In the genomic region with DNA sequence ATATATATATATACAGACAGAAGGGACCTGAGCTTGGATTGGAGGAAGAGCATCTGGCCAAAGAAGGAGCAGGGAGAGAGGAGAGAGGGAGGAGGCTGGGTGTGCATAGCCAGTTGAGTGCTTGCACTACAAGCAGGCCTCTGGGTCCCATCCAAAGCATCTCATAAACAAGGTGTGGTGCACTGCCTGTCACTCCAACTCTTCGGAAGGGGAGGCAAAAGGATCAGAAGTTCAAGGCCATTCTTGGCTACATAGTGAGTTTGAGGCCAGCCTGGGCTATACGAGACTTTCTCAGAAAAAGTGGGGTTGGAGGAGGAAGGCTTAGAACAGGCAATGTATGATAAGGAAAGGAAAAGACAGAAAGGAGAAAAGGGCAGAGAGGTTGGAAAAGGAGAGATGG, we compare ENCODE assay signal across 22 mouse cellular contexts. TPM values are rescaled to one million over a fixed set of nuclear protein-coding genes. Genes with fewer than 3 reads are reported as not detected.
"Had no signal": no experiment of that assay in that cellular context is flagged by ENCODE, and none has a peak within 500 bp of the region (broad histone marks: within the 10 kb centered on the region; RNA-seq: fewer than 3 reads in every experiment).

No protein-coding gene starts in this region.

- H3K9me3 ChIP-seq: liver, embryonic 15.5 days; lung, embryonic 15.5 days; megakaryocyte, embryonic 14.5 days; midbrain, embryonic 13.5 days; midbrain, embryonic 15.5 days; neural tube, embryonic 13.5 days; neural tube, embryonic 15.5 days had no signal

- H3K36me3 ChIP-seq: liver, embryonic 15.5 days; lung, embryonic 15.5 days; midbrain, embryonic 13.5 days; midbrain, embryonic 15.5 days; neural tube, embryonic 13.5 days; neural tube, embryonic 15.5 days had no signal

- DNase-seq: liver, postnatal 0 days; lung, adult 2 months; lung, postnatal 14 days; lung, postnatal 36 days; retina, postnatal 1 day; right cerebral cortex, adult 18-20 months; right cerebral cortex, postnatal 25 days; right cerebral cortex, postnatal 4 days; spleen, adult 18-20 months; thymus, adult 18-20 months; thymus, postnatal 14 days; thymus, postnatal 36 days had no signal

- H3K4me2 ChIP-seq: liver, embryonic 15.5 days; lung, embryonic 15.5 days; midbrain, embryonic 11.5 days; midbrain, embryonic 13.5 days; midbrain, embryonic 15.5 days; neural tube, embryonic 13.5 days; neural tube, embryonic 15.5 days had no signal

- H3K9ac ChIP-seq: liver, embryonic 15.5 days; liver, postnatal 0 days; lung, embryonic 15.5 days; midbrain, embryonic 13.5 days; midbrain, embryonic 15.5 days; neural tube, embryonic 13.5 days; neural tube, embryonic 15.5 days had no signal

- H3K4me1 ChIP-seq: lung, embryonic 15.5 days; midbrain, embryonic 13.5 days; midbrain, embryonic 15.5 days; neural tube, embryonic 13.5 days; neural tube, embryonic 15.5 days had no signal

- H3K27ac ChIP-seq: liver, embryonic 15.5 days; lung, embryonic 15.5 days; midbrain, embryonic 13.5 days; midbrain, embryonic 15.5 days; neural tube, embryonic 13.5 days; neural tube, embryonic 15.5 days had no signal

- H3K27me3 ChIP-seq: liver, embryonic 15.5 days; lung, embryonic 15.5 days; midbrain, embryonic 13.5 days; midbrain, embryonic 15.5 days; neural tube, embryonic 13.5 days; neural tube, embryonic 15.5 days had no signal

- H3K4me3 ChIP-seq: liver, embryonic 15.5 days; lung, embryonic 15.5 days; megakaryocyte, embryonic 14.5 days; midbrain, embryonic 13.5 days; midbrain, embryonic 15.5 days; neural tube, embryonic 13.5 days; neural tube, embryonic 15.5 days had no signal

RNA-seq across cellular contexts. Expression of a gene that starts 10.1 kb away (rescaled TPM):
- total RNA-seq: midbrain, postnatal 0 days had no signal
- polyA plus RNA-seq: midbrain, embryonic 15.5 days had no signal

RNA-seq across cellular contexts. Expression of a gene that starts 31.9 kb away (rescaled TPM):
- total RNA-seq: midbrain, postnatal 0 days had no signal
- polyA plus RNA-seq: midbrain, embryonic 11.5 days; midbrain, embryonic 13.5 days; midbrain, embryonic 15.5 days; midbrain, postnatal 0 days; neural tube, embryonic 11.5 days; neural tube, embryonic 13.5 days; neural tube, embryonic 15.5 days had no signal

RNA-seq across cellular contexts. Expression of a gene that starts 45.6 kb away (rescaled TPM):
- total RNA-seq: midbrain, postnatal 0 days had no signal
- polyA plus RNA-seq: midbrain, embryonic 11.5 days; midbrain, embryonic 13.5 days; midbrain, embryonic 15.5 days; neural tube, embryonic 11.5 days; neural tube, embryonic 15.5 days had no signal
